ENCODE assay signal across 27 mouse cellular contexts in the genomic region with DNA sequence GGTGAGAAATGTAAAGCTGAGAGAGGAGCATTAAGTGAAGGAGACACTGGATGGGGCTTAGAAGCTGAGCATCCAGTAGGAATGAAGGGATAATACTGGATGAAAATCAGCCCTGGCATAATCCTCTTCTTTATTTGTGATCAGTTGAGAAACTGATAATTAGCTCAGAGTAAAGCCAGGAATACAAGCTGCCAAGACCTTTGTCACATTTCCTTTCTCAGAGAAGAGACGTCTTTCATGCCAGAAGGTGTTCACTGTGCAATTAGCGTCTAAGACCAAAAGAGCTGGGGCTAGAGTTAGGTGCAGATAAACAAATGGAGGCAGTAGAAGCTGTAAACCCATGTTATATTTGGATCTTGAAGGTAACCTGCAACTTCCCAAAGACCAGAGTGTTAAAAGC. TPM values are rescaled to one million over a fixed set of nuclear protein-coding genes. Genes with fewer than 3 reads are reported as not detected.
A peak's percentile ranks its signal among the peaks of the same experiment; 100 is the strongest.
DNase-seq lines count a peak whose midpoint lies in the region; ATAC-seq lines count a peak whose summit lies in the region.
"Had no signal": no experiment of that assay in that cellular context is flagged by ENCODE, and none has a peak within 500 bp of the region (broad histone marks: within the 10 kb centered on the region; RNA-seq: fewer than 3 reads in every experiment).

No protein-coding gene starts in this region.

- H3K9me3 ChIP-seq in forebrain, embryonic 14.5 days (replicated peaks; ENCODE audit: control insufficient read depth, low read length) = no peaks in the 10 kb centered on the region
- no peaks in the 10 kb centered on the region for H3K9me3 ChIP-seq in forebrain, embryonic 13.5 days (replicated peaks)
- H3K9me3 ChIP-seq: embryonic facial prominence, embryonic 13.5 days; embryonic facial prominence, embryonic 15.5 days; forebrain, embryonic 10.5 days; forebrain, embryonic 12.5 days; G1E had no signal

- no peaks in the 10 kb centered on the region for H3K36me3 ChIP-seq in forebrain, embryonic 14.5 days (ENCODE audit: control insufficient read depth, insufficient read depth, low read length)
- no peaks in the 10 kb centered on the region for H3K36me3 ChIP-seq in forebrain, embryonic 13.5 days (ENCODE audit: poor library complexity, severe bottlenecking)
- H3K36me3 ChIP-seq: embryonic facial prominence, embryonic 13.5 days; embryonic facial prominence, embryonic 15.5 days; forebrain, embryonic 10.5 days; forebrain, embryonic 12.5 days; G1E had no signal

- H3K4me2 ChIP-seq in forebrain, embryonic 14.5 days (ENCODE audit: low read length) = no peak overlapping the region
- no peak overlapping the region for H3K4me2 ChIP-seq in forebrain, embryonic 13.5 days
- H3K4me2 ChIP-seq: embryonic facial prominence, embryonic 13.5 days; embryonic facial prominence, embryonic 15.5 days; forebrain, embryonic 12.5 days had no signal

- WGBS in forebrain, embryonic 14.5 days = 18% methylated on average over 2 of the region's 2 CpGs
- 22% methylated on average over 2 of the region's 2 CpGs for WGBS in forebrain, embryonic 13.5 days

- DNase-seq in forebrain, embryonic 14.5 days (ENCODE audit: low spot score) = peak; percentile 49
- DNase-seq in retina, postnatal 1 day = peak; percentile 60
- DNase-seq in retina, embryonic 14.5 days (ENCODE audit: low spot score) = no peak
- no peak for DNase-seq in gastrocnemius, postnatal 25 days
- DNase-seq: adrenal gland, adult 8-10 months; adrenal gland, postnatal 14 days; adrenal gland, postnatal 36 days; B cell, adult 2 months; cerebellum, adult 11 months; cerebellum, adult 18-20 months; cerebellum, adult 8-10 months; cerebellum, adult 9-11 months; cerebellum, postnatal 14 days; cerebellum, postnatal 36 days; embryo, embryonic 11 days had no signal

- no peak for ATAC-seq in forebrain, embryonic 14.5 days
- ATAC-seq in forebrain, embryonic 13.5 days = no peak
- ATAC-seq: activated CD4-positive, CD25-positive, alpha-beta regulatory T cell, adult 4 months; CD4-positive, CD25-positive, alpha-beta regulatory T cell, adult 4 months; forebrain, embryonic 16.5 days; Patski had no signal

- H3K27me3 ChIP-seq in forebrain, embryonic 14.5 days (replicated peaks; ENCODE audit: control insufficient read depth, insufficient read depth, low read length) = no peaks in the 10 kb centered on the region
- no peaks in the 10 kb centered on the region for H3K27me3 ChIP-seq in forebrain, embryonic 13.5 days
- H3K27me3 ChIP-seq: CH12.LX; embryonic facial prominence, embryonic 13.5 days; embryonic facial prominence, embryonic 15.5 days; forebrain, embryonic 12.5 days had no signal

- no peak overlapping the region for H3K4me3 ChIP-seq in forebrain, embryonic 14.5 days (ENCODE audit: low read depth, low read length)
- H3K4me3 ChIP-seq in forebrain, embryonic 13.5 days = no peak overlapping the region
- H3K4me3 ChIP-seq: embryonic facial prominence, embryonic 13.5 days; embryonic facial prominence, embryonic 15.5 days; erythroblast, embryonic 14.5 days; forebrain, embryonic 10.5 days; forebrain, embryonic 12.5 days had no signal

- H3K27ac ChIP-seq in forebrain, embryonic 14.5 days (ENCODE audit: low read depth, low read length) = no peak overlapping the region
- no peak overlapping the region for H3K27ac ChIP-seq in forebrain, embryonic 13.5 days
- H3K27ac ChIP-seq: embryonic facial prominence, embryonic 13.5 days; embryonic facial prominence, embryonic 15.5 days; forebrain, embryonic 10.5 days; forebrain, embryonic 12.5 days had no signal

- H3K4me1 ChIP-seq in forebrain, embryonic 14.5 days (ENCODE audit: control insufficient read depth, insufficient read depth, low read length) = no peaks in the 10 kb centered on the region
- H3K4me1 ChIP-seq in forebrain, embryonic 13.5 days = peaks cover 4% of the 10 kb centered on the region; the same call in 1 of the 2 replicates
- H3K4me1 ChIP-seq: embryonic facial prominence, embryonic 13.5 days; embryonic facial prominence, embryonic 15.5 days; forebrain, embryonic 12.5 days had no signal

- no peak overlapping the region for H3K9ac ChIP-seq in forebrain, embryonic 14.5 days (ENCODE audit: low read length)
- no peak overlapping the region for H3K9ac ChIP-seq in forebrain, embryonic 13.5 days
- H3K9ac ChIP-seq: embryonic facial prominence, embryonic 13.5 days; embryonic facial prominence, embryonic 15.5 days; forebrain, embryonic 12.5 days had no signal

RNA-seq across cellular contexts. Expression of a gene that starts 9.7 kb away (rescaled TPM):
- 256 and 281 TPM in 2 replicates for polyA plus RNA-seq in forebrain, embryonic 14.5 days (2014; fragmentation: Nextera tagmentation; extraction: Ambion mirVana)
- polyA plus RNA-seq in forebrain, embryonic 13.5 days (2015; fragmentation: Nextera tagmentation; extraction: Ambion mirVana) = 345 and 360 TPM in 2 replicates
- 100 to 1,000 TPM in 1 of 2 experiments, 10 to 100 TPM in 1; 92.8 to 127 TPM for total RNA-seq in gastrocnemius, postnatal 25 days (2021)

Comparison
In these comparisons a context has a peak if more than half of its experiments do, and no peak if none do; other contexts are left out.
1. DNase-seq: peak in forebrain, embryonic 14.5 days (single experiment) and retina, postnatal 1 day (single experiment); none in retina, embryonic 14.5 days (single experiment) and gastrocnemius, postnatal 25 days (single experiment).